Mouse (Mus musculus) stomach, embryonic 16.5 days (tissue): ENCODE measurements around the gene Ntrk2. TPM values are rescaled to one million over a fixed set of nuclear protein-coding genes. Genes with fewer than 3 reads are reported as not detected.

Experiments used
- ATAC-seq: fragments of 200-750 bp; cut with Nextera tagmentation; 2 replicates; pipeline ENCODE4 v1.8.0; 2017; ENCODE audit warnings: moderate number of reproducible peaks, moderate TSS enrichment; ENCODE audit not compliant: insufficient read depth, low FRiP score
- H3K27ac ChIP-seq: fragments of 300-500 bp; sonication (generic); 2 replicates; pipeline ENCODE4 v1.5.1; 2014; ENCODE audit warnings: low read length
- H3K27me3 ChIP-seq: fragments of 300-500 bp; sonication (generic); 2 replicates; pipeline ENCODE4 v1.6.1; 2014; ENCODE audit warnings: low read length, control low read depth, mixed read lengths; ENCODE audit not compliant: control insufficient read depth, insufficient read depth
- H3K36me3 ChIP-seq: fragments of 300-500 bp; sonication (generic); 2 replicates; pipeline ENCODE4 v1.6.1; 2014; ENCODE audit warnings: low read length; ENCODE audit not compliant: control insufficient read depth, insufficient read depth
- H3K4me1 ChIP-seq: fragments of 300-500 bp; sonication (generic); 2 replicates; pipeline ENCODE4 v1.6.1; 2014; ENCODE audit warnings: low read length, control low read depth, mixed read lengths; ENCODE audit not compliant: control insufficient read depth, insufficient read depth
- H3K4me2 ChIP-seq: fragments of 300-500 bp; sonication (generic); 2 replicates; pipeline ENCODE4 v1.6.1; 2014; ENCODE audit warnings: low read depth, low read length, mixed read lengths
- H3K4me3 ChIP-seq: fragments of 300-500 bp; sonication (generic); replicated peaks from 2 replicates; pipeline ENCODE4 v1.5.1; 2014; ENCODE audit warnings: mild to moderate bottlenecking, low read length
- H3K9ac ChIP-seq: fragments of 300-500 bp; sonication (generic); 2 replicates; pipeline ENCODE4 v1.6.1; 2014; ENCODE audit warnings: low read length
- H3K9me3 ChIP-seq: fragments of 300-500 bp; sonication (generic); replicated peaks from 2 replicates; pipeline ENCODE4 v1.6.1; 2016; ENCODE audit warnings: low read length, control low read depth; ENCODE audit not compliant: control insufficient read depth
- WGBS: fragments of 180-500 bp; shearing (Covaris S2); extraction: QIAGEN DNeasy Blood & Tissue Kit; methylation state at CpG from one replicate; pipeline ENCODE4 v1.1.7; 2014; 5-methylcytosine and 5-hydroxymethylcytosine counted together
- polyA plus RNA-seq: library from polyadenylated mRNA; unstranded; fragments of >200 nt; fragmentation: Nextera tagmentation; extraction: Ambion mirVana; gene quantifications from 2 replicates; pipeline ENCODE4 v1.2.1, GENCODE M21; 2015

The Ntrk2 gene
- polyA plus RNA-seq, 1 experiment from 2014 or later: 8.0 TPM

GRCm38 (mm10) chr13:59181188-59181947, 375.0 kb downstream of the Ntrk2 start:
- Histone ChIP-seq H3K9ac (no peak overlapping the region), H3K36me3 (no peaks in the 10 kb centered on the region), H3K27ac (no peak overlapping the region), H3K4me3 (no peak overlapping the region), H3K4me2 (no peak overlapping the region), H3K27me3 (no peaks in the 10 kb centered on the region), H3K4me1 (no peaks in the 10 kb centered on the region), H3K9me3 (no peaks in the 10 kb centered on the region)
- 57% methylated on average over 16 of the region's 16 CpGs for WGBS
- no peak for ATAC-seq

- no peak overlapping the region for H3K9ac ChIP-seq
- H3K9me3 ChIP-seq: no peaks in the 10 kb centered on the region
- no peaks in the 10 kb centered on the region for H3K36me3 ChIP-seq
- no peak for ATAC-seq
- no peaks in the 10 kb centered on the region for H3K4me1 ChIP-seq
- 47% methylated on average over 5 of the region's 5 CpGs for WGBS
- no peak overlapping the region for H3K4me3 ChIP-seq
- no peak overlapping the region for H3K4me2 ChIP-seq
- no peaks in the 10 kb centered on the region for H3K27me3 ChIP-seq
- no peak overlapping the region for H3K27ac ChIP-seq
Observed at GRCm38 (mm10) chr13:59182630-59183029, 376.3 kb downstream of the Ntrk2 start.

Other genes with a start within 250 kb of the Ntrk2 start
- gene Slc28a3, start 195.7 kb upstream of the Ntrk2 start, polyA plus RNA-seq: 2.3 and 3.4 TPM in 2 replicates